Mouse (Mus musculus): Measurements from ENCODE around the gene Ehf. TPM values are rescaled to one million over a fixed set of nuclear protein-coding genes. Genes with fewer than 3 reads are reported as not detected.

The Ehf gene
- total RNA-seq, 2 experiments from 2014 or later: not detected

DNA sequence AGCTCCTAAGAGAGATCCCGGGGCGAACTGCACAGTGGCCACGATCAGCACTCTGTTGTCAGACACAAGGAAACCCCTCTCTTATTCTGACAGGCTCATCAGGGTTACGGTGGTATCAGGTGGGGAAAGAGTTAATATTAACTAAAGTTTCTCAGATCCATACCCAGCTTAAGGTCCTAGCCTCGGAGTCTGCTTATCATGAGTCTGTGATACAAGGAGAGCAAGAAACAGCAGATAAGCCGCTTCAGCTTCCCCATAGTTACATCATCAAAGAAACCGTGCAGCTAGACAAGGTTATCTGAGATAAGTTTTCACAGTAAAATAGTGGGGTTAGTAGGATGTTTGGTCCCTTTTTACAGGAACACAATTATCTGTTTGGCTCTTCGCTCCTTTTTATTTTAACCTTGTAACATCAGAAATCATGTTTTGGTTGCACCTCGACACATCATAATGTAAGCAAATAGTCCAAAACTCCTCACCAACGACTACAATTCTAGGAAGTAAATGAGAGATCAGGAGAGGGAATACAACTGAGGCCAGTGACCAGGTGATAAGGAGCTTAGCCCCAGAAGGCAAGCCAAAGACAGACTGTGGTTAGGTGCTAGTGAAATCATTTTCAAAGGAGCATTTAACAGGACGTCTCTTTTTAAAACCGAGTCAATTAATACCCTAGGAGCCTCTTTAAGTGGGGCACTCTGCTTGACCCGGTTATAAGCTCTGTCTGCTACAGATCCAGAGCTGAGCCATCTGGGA lies 4.2 kb downstream of the Ehf start:
- intact Hi-C loops (cut with DNase I): no loop called here
- DNase-seq: no peak

DNA sequence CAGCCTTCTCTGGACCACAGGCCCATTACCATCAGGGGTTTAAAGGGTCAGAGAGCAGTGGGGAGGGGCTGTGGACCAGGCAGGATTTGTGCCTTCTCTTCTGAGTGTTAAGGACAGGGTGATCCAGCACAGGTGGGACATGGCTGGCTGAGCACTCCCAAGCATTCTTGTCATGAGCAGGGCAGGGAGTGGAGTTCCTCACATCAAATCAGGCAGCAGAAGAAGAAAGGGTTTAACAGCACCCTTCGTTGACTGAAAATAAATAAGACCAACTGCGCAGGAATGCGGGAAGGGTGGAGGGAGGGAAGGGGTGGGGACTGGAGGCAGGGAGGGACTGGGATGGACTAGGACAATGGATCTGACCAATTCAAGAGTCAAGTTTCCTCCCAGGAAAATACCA lies 8.6 kb downstream of the Ehf start:
- DNase-seq: no peak
- intact Hi-C loops (cut with DNase I): no loop called here

DNA sequence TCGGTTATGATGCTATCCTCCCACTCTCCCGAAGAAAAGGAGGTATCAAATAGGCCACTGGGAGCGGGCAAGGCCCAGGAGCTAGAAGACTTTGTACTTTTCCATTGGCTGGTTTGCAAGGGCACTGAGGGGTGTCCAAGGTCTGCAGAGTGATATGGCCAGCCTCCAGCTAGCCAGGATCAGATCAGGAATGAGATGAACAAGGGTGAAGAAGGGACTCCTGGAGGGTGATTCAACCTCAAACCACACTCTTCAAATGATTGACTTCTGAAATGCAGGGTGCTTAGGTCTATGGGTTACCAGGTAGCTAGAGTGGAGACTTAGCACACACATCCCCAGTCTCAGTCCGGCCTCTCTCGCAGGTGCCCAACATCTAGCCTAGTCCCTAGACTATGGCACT lies 9.3 kb downstream of the Ehf start:
- intact Hi-C loops (cut with DNase I): no loop called here
- DNase-seq: no peak

DNA sequence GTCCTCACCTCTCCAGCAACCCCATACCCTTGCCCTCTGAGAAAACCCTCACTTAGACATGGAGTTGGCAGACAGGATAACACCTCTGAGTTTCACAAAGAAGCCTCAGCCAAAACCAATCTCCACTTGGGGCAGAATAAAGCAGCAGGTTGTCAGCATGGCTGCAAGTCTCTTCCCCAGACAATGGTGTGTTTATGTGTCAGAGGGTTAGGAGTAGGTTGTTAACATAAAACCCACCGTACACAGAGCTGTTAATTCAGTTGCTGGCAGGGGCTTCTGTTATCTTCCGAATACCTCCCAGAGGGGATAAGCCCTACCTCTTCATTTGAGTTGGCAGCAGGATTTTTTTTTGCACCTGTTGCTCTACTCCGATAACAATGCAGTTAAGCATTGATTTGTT lies 9.9 kb downstream of the Ehf start:
- intact Hi-C loops (cut with DNase I): no loop called here
- DNase-seq: no peak

DNA sequence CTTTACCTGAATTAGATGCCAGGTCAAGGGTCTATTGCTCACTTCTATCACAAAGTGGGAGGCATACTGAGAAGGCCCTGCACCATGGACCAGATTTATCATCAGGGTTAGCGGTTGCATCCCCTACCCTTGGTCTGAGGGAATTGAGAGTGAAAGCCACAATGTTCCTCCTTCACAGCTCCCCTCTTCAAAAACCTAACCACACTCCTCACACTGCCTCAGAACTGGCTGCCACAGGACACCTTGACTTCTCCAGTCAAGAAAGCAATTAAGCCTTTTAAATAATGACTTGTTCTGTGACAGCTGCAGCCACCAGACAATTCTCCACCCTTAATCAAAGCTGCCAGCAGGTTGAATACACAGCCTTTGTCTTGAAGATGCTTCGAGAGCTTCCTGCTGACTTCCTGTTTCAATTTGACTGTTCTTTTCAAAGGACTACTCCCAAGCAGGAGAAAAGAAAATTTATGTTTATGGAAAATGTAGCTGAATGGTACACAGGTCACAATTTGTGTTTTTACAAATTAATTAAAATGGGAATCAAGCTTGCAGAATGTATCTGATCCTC lies 12.3 kb downstream of the Ehf start:
- DNase-seq: no peak
- intact Hi-C loops (cut with DNase I): no loop called here

DNA sequence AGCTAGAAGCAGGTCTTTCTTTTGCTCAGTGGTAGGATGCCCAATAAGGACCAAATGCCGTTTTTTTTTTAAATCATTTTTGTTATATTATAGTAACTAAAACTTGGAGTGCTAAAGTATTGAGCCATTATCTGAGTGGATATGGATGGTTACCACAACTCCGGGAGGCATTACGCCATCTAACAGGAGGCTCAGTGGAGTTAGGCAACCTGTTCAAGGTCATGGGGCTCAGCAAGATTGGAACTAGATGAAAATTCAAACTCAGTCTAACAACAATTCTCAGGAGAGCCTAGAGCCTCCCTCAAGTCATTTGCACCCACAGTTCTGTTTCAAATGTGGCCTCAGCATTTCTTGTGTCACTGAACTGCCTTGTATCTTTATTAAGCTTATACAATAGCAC lies 12.9 kb downstream of the Ehf start:
- intact Hi-C loops (cut with DNase I): no loop called here
- DNase-seq: no peak

DNA sequence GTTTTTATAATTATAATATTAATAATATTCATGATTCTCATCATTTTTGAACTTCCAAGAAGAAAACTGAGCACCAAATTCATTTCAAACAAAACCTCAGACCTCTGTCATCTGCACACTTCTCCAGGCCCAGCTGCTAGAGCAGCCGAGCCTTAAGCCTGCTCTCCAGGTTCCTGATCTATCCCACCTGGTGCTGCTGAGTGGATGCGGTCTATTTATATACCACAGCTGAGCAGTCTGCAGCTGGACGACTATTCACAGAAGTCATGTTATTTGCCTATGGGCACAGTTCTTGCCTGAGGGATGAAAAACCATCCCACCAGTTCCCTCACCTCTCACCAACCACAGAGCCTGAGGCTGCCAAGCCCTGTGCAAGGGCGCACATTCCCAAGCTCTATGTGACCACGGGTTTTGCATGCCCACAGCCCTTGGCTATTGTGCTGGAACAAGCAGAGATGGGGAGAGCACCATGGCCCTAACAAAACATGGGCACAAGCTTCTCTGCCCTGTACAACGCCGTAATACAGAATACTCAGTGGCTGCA lies 13.6 kb downstream of the Ehf start:
- no peak for DNase-seq
- intact Hi-C loops (cut with DNase I): no loop called here

DNA sequence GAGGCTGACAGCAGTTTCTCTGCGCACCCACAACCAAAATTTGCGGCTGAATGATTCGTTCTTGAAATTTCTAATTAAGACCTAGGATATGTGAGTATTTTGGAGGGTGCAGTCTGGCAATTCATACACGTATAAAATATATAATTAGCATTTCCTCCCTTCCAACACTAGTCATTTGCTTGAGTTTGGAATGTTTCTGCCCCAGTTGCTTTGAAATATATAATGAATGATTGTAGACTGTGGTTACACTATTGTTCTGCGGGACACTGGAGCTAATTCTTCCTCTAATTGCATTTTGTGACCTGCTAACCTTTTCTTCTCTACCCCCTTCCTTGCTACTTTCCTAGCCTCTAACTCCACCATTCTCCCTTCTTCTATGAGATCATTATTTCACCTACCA lies 15.4 kb downstream of the Ehf start:
- DNase-seq: no peak
- intact Hi-C loops (cut with DNase I): no loop called here

DNA sequence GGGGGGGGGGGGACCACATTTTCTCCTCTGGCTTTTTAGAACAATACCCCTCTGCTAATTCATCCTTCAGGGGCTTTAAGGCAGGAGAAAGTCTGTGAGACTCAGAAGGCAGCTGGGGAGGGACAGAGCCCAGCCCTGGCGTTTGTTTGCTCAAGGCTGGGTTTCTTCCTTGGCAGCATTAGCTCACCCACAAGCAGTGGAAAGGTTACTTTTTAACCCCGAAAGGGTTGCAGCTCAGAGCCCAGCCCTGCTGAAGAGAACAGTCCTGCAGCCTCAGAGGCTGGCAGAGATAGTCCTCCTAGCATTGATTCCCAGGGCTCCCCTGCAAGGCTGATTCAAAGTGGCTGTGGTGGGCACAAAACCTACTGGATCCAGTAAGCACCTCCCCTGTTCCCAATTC lies 17.5 kb downstream of the Ehf start:
- DNase-seq: no peak
- intact Hi-C loops (cut with DNase I): no loop called here

DNA sequence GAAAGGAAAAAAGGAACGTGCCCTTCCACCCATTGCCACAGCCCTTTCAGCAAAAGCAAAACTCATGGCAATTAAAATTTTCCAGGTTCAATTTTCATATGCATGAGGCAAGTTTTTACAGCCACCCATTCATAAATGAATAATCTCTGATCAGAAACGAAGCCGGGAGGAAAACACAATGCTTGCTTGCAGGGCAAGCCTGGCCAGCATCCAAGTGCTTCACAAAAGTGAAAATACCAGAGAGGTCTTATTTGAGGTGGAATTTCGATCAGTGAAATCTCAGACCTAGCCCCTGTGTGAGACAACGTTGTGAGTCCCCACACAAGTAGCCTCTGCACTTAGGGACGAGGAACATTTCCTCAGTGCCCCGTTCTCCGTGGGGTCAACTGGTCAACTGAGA lies 19.3 kb downstream of the Ehf start:
- intact Hi-C loops (cut with DNase I): no loop called here
- DNase-seq: no peak

DNA sequence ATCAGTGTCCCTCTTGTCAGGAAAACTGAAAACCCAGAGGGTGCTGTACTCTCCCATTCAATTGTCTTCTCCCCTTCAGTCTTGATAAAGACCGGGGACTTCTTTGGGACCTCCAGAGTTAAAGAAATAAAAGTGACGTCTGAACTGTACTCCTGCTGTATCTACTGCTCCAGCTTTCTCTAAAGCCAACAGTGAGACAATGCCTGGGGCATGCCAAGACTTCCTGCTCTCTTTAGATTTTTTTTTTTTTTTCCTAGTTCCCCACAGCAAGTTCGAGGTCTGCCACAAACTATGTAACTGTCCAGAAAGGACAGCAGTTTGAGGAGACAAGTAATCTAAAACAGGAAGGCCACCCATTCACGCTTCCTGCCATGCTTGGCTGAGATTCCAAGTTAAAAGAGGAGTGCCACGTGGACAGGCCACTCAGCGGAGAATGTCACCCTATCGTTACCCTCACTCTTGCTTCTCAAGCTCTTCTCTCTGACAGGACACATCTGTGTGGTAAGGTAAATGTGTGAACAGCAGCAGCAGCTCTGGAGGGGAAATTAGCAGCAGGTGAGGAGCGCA lies 20.8 kb downstream of the Ehf start:
- intact Hi-C loops (cut with DNase I): no loop called here
- DNase-seq: peak in 1 of 2 experiments; percentile 10

DNA sequence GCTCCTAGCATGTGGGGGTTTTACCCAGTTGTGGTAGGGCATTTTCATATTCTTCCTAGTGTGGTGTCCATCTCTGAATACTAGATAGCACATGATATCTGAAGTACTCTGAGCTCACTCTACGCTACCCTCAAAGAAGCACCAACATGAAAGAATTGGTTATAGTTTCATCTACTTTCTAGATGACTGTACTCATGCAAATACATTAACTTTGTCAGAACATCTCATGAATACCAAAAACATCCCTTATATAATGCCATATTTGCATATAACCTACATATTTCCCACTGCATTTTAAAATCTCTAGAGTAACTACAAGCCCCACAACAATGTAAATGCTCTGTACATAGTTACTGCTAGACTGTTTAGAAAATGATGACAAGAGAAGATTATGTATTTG lies 23.2 kb downstream of the Ehf start:
- intact Hi-C loops (cut with DNase I): no loop called here
- DNase-seq: no peak

DNA sequence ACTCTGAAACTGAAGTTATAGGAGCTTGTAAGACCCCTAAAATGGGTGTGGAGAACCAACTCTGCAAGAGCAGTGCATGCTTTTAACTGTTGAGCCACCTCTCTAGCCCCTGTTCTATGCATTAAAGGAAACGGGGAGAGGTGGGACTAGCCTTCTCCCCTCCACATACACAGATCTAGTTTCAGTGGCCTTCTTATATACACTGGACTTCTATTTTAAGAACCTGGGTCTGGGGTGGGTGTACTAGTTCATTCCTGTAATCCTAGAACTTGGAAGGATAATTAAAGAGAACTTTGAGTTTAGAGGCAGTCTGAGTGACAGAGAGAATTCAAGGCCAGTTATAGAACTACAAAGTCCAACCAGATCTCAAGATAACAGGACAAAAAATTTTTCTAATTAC lies 24.6 kb downstream of the Ehf start:
- intact Hi-C loops (cut with DNase I): no loop called here
- DNase-seq: no peak

DNA sequence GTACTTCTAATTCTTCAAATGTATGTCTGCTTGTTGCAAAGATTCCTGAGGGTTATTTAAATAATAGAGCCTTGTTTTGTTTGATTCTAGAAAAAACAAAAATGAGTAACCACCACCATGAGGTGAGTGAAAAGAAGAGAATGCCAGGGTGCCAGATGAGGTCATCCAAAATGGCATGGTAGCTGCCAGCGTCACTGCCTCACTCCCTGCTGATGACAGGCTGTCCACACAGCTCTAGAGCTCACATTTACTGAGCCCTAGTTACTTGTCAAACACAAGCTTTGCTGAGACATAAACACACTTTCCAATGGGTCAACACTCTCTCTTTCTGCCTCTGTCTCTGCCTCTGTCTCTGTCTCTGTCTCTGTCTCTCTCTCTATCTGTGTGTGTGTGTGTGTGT lies 25.3 kb downstream of the Ehf start:
- peak; percentile 7 to 23 for DNase-seq
- intact Hi-C loops (cut with DNase I): no loop called here

DNA sequence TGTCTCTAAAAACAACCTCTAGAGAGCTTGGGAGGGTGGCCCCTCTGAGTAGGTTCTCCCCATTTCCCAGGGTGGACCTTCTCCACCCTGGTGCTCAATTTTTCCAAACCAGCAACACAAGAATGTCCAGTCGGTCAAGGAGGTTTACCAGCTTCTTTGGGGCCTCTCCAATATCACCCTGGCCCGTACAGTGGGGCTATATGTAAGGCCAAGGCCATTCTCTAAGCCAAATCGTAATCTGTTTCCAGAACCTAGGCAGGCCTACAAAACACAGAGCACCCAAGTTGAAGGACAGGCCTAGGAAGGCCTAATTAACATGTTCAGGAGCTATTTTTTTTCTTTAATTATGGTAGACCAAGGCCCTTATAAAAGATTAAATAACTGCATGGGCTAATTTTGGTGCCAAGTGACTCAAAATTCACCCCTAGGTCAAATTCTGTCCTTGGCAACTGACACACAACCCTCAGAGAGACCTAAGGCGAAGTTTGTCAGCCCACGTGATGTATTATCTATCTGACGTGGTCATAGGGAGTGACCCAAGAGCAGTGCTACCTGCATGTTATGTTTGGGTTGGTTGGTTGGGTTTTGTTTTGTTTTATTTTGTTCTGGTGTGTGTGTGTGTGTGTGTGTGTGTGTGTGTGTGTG lies 27.6 kb downstream of the Ehf start:
- DNase-seq: no peak
- intact Hi-C loops (cut with DNase I): no loop called here

DNA sequence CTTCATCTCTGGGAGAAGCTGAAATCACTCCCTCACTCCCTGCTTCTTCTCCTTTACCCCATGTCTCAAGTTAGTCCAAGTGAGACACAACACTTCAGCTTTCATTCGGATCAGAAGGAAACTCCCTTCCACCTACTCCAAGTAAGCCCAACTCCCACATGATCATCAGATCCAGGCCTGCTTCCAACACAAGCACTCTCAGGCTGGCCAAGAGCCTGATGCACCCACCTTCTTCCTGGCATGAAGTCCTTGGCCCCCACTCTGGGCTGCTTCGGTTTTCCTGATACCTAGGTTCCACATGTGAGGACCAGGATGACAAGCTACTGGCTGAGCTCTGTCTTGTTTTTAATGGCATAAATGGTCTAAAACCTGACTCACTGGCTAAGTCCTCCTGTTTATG lies 28.3 kb downstream of the Ehf start:
- DNase-seq: no peak
- intact Hi-C loops (cut with DNase I): no loop called here

DNA sequence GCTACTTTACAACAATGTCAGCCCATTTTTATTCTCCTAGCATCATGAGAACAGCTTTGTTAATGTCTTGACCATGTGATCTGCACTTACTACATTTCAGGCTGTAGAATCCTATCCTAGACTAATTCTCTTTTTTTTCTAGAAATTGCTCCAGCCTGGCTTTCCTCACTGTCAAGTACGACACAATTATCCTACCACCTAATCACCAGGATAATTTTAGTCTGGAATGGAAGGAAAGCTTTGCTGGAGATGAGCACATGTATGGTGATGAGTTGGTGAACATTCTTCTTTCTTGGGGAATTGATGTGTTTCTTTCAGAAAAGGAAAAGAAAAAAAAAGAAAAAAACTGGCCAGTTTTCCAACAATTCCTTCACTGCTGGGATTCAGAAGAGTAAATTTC lies 28.8 kb downstream of the Ehf start:
- no peak for DNase-seq
- intact Hi-C loops (cut with DNase I): no loop called here

DNA sequence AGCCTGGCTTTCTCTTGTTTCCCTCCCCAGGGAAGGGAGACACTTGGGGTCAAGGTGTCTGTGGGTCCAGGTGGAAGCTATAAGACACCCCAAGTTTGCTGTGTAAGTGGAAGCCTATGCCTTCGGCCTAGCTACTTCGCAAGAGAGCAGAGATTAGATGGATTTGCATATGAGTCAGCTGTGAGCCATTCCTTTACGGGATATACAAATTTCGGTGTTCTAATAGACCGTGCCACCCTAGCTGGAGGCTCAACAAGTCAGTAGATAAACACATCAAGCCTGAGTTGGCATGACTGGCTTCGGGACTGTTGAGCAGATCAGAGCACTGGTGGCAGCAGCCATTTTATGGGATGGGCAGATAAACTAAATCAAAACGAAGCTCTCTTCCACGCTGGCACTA lies 31.6 kb downstream of the Ehf start:
- intact Hi-C loops (cut with DNase I): no loop called here
- DNase-seq: no peak

DNA sequence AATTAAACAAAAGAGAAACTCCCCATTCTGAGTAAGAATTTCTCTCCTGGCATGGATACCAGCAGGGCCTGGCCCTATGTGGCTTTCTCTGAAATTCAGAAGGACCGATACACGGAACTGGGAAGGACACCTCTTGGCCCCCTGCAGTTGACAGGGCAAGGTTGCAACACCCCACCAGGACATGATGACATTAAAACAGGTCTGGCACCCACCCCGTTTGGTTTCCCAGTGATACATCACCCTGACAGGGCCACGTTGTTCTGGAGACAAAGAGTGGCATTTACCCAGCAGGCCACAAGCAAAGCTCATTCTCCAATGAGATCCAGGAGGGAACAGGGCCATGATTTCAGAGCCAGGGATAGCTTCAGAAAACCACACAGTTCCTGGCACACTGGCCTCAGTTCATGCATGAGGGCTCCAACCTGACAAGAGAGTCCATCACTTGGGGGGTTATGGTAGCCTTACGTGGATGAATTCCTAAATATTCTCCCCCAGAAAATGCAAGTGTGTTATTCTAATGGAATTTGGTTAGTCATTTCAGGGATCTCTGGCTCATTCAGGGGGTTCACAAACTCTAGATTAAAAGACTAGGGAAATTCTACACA lies 32.4 kb downstream of the Ehf start:
- intact Hi-C loops (cut with DNase I): no loop called here
- no peak for DNase-seq

DNA sequence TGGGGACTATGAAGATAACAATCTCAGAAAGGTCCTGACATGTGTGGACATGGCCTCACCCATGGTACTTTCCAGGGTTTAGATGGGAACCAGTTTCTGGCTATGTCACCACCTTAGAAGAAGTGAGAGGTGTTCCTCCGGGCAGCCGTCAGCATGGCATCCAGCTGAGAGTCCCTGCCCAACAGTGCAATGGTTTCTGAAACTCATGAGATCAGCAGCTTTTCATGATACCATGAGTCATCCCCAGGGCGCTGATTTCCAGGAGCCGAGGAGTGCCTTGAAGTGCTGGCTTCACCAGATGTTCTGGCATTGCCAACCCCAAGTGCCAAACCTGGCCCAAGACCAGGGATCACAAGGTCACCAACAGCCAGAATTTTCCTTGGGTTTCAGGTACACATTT lies 64.0 kb downstream of the Ehf start:
- intact Hi-C loops (cut with DNase I): no loop called here
- DNase-seq: no peak

DNA sequence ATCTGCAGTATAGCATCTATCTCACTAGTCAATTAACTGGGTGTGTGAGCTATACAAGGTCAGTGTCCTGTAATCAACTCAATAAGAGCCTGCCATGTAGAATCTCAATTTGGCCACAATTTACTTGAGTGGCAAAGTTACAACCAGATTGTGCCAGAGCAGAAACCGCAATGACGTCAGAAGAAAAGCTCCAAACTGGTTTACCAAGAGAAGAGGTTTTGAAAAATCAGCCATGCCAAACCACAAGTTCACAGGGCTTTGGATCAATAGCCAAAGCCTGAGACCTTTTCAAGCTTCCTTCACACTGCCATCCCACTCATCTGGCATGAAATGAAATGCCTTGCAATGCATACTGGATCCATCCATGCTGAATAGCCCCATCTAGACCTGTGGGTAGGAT lies 76.3 kb downstream of the Ehf start:
- intact Hi-C loops (cut with DNase I): no loop called here
- no peak for DNase-seq

All from heart, postnatal 36 days (tissue).